Mouse (Mus musculus) midbrain, postnatal 0 days (tissue): Measurements from ENCODE around the gene Slc22a22. TPM values are rescaled to one million over a fixed set of nuclear protein-coding genes. Genes with fewer than 3 reads are reported as not detected.

Experiments
- ATAC-seq: fragments of 200-750 bp; cut with Nextera tagmentation; 2 replicates; pipeline ENCODE4 v1.8.0; 2017; ENCODE audit warnings: moderate number of reproducible peaks, mild to moderate bottlenecking, moderate TSS enrichment, moderate library complexity; ENCODE audit not compliant: low FRiP score
- DNase-seq: peaks from one replicate; pipeline ENCODE4 v3.0.0-alpha.2; 2015; ENCODE audit warnings: low spot score
- H3K27ac ChIP-seq: fragments of 300-500 bp; sonication (generic); 2 replicates; pipeline ENCODE4 v1.5.1; 2014; ENCODE audit warnings: low read depth, mild to moderate bottlenecking, low read length, mixed read lengths
- H3K27me3 ChIP-seq: fragments of 300-500 bp; sonication (generic); 2 replicates; pipeline ENCODE4 v1.6.1; 2014; ENCODE audit warnings: low read length, control low read depth, mixed read lengths; ENCODE audit not compliant: insufficient read depth
- H3K36me3 ChIP-seq: fragments of 300-500 bp; sonication (generic); 2 replicates; pipeline ENCODE4 v1.6.1; 2014; ENCODE audit warnings: low read length, control low read depth, mixed read lengths; ENCODE audit not compliant: insufficient read depth
- H3K4me1 ChIP-seq: fragments of 300-500 bp; sonication (generic); 2 replicates; pipeline ENCODE4 v1.6.1; 2014; ENCODE audit warnings: mild to moderate bottlenecking, control low read depth, antibody characterized with exemption, low read length, mixed read lengths; ENCODE audit not compliant: insufficient read depth
- H3K4me2 ChIP-seq: fragments of 300-500 bp; sonication (generic); 2 replicates; pipeline ENCODE4 v1.6.1; 2014; ENCODE audit warnings: low read depth, mild to moderate bottlenecking, low read length, mixed read lengths; ENCODE audit not compliant: poor library complexity, severe bottlenecking
- H3K4me3 ChIP-seq: fragments of 300-500 bp; sonication (generic); 2 replicates; pipeline ENCODE4 v1.5.1; 2014; ENCODE audit warnings: low read depth, mild to moderate bottlenecking, low read length, moderate library complexity
- H3K9ac ChIP-seq: fragments of 300-500 bp; sonication (generic); replicated peaks from 2 replicates; pipeline ENCODE4 v1.6.1; 2014; ENCODE audit warnings: mild to moderate bottlenecking, low read length, moderate library complexity, mixed read lengths; ENCODE audit not compliant: poor library complexity, severe bottlenecking
- H3K9me3 ChIP-seq: fragments of 300-500 bp; sonication (generic); 2 replicates; pipeline ENCODE4 v1.6.1; 2016; ENCODE audit warnings: low read length, control low read depth
- CTCF ChIP-seq: IDR thresholded peaks from 2 replicates; pipeline ENCODE4 v1.5.1; 2016; ENCODE audit warnings: antibody characterized with exemption, mild to moderate bottlenecking
- WGBS: fragments of 180-500 bp; shearing (Covaris S2); extraction: QIAGEN DNeasy Blood & Tissue Kit; methylation state at CpG from one replicate; pipeline ENCODE4 v1.1.7; 2014; 5-methylcytosine and 5-hydroxymethylcytosine counted together
- polyA plus RNA-seq: library from polyadenylated mRNA; unstranded; fragments of >200 nt; fragmentation: Nextera tagmentation; extraction: Ambion mirVana; gene quantifications from 2 replicates; pipeline ENCODE4 v1.2.1, GENCODE M21; 2015
- total RNA-seq: library from RNA; depleted of rRNA; stranded (reverse); fragments of >200 nt; gene quantifications from 2 replicates; pipeline ENCODE4 v1.2.3, GENCODE M21; 2014

The Slc22a22 gene
- total and polyA plus RNA-seq, 2 experiments from 2014 or later = not detected

DNA sequence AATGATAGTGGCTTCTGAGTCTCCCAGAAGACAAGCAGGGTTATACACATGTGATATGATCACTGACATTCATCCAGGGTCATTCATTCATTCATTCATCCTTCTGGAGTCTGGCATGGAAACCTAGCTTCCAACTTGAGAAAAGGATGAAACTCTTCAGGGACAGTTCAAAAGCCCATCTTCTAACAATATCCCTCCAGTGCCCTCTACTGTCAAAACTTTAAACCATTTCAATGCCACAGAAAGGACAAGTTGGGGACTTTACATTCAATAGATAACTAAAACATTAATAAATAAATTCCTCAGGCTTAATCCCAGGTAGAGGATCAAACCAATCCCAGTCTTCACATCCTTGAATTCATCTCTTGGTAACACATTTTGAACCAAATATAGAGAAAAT is 247.0 kb downstream of the Slc22a22 start:
- no peaks in the 10 kb centered on the region for H3K36me3 ChIP-seq
- H3K9ac ChIP-seq = no peak overlapping the region
- H3K4me3 ChIP-seq = no peak overlapping the region
- TF ChIP-seq CTCF = peak; percentile 46
- H3K27me3 ChIP-seq = no peaks in the 10 kb centered on the region
- ATAC-seq (no peak), DNase-seq (peak; percentile 4)
- H3K9me3 ChIP-seq = no peaks in the 10 kb centered on the region
- H3K4me2 ChIP-seq = no peak overlapping the region
- H3K4me1 ChIP-seq = no peaks in the 10 kb centered on the region
- no peak overlapping the region for H3K27ac ChIP-seq

- no peaks in the 10 kb centered on the region for H3K4me1 ChIP-seq
- no peak for ATAC-seq
- no peak for TF ChIP-seq CTCF
- H3K9me3 ChIP-seq = no peaks in the 10 kb centered on the region
- no peak overlapping the region for H3K4me2 ChIP-seq
- H3K4me3 ChIP-seq = no peak overlapping the region
- H3K36me3 ChIP-seq = no peaks in the 10 kb centered on the region
- H3K9ac ChIP-seq = no peak overlapping the region
- WGBS = 72% methylated on average over 3 of the region's 3 CpGs
- H3K27me3 ChIP-seq = no peaks in the 10 kb centered on the region
- H3K27ac ChIP-seq = no peak overlapping the region
- DNase-seq = no peak
These were observed 272.1 kb downstream of the Slc22a22 start for GRCm38 (mm10) chr15:57205315-57205714.

DNA sequence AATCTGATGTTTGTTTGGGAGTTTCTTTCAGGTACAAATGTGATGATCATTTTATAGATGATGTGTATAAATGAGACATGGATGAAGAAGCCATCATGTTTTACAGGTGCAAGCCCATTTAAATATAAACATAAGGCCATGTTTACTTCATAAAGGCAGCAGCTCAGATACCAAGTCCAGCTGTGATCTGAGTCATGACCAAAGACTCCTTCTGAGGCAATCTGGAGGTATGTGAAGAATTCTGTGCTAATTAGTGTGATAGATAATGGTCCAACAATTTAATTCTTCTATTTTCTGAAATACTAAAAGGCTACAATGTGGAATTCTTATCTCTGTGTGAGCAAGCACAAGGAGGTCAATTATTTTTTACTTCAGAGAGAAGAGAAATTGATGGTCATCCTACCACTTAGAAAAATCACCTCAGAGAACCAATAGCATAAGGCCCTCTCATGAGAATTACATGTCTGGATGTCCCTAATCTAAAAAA is 272.9 kb downstream of the Slc22a22 start:
- TF ChIP-seq CTCF = no peak
- DNase-seq = no peak

More for the DNA sequence above, 272.9 kb downstream of the Slc22a22 start:
- Histone ChIP-seq H3K4me3 (no peak overlapping the region), H3K36me3 (no peaks in the 10 kb centered on the region), H3K27me3 (no peaks in the 10 kb centered on the region), H3K9me3 (no peaks in the 10 kb centered on the region), H3K4me1 (no peaks in the 10 kb centered on the region), H3K4me2 (no peak overlapping the region), H3K27ac (no peak overlapping the region), H3K9ac (no peak overlapping the region)
- no peak for ATAC-seq
